Comparison of ENCODE assay signal across 9 mouse cellular contexts in genomic region chr13:20127553-20127952, GRCm38 (mm10). TPM values are rescaled to one million over a fixed set of nuclear protein-coding genes. Genes with fewer than 3 reads are reported as not detected.
A peak's percentile ranks its signal among the peaks of the same experiment; 100 is the strongest.
DNase-seq lines count a peak whose midpoint lies in the region; ATAC-seq and TF ChIP-seq lines count a peak whose summit lies in the region.
"Had no signal": no experiment of that assay in that cellular context is flagged by ENCODE, and none has a peak within 500 bp of the region (broad histone marks: within the 10 kb centered on the region; RNA-seq: fewer than 3 reads in every experiment).

No protein-coding gene starts in this region.

- in situ Hi-C loops in CH12.LX (cut with MboI; ENCODE audit: low pct_ligation_motif_present, low pct_unique_long_range_greater_than_20kb, low sequenced_read_pairs), result no loop called here

- dilution Hi-C loops in CH12.LX (cut with MboI; ENCODE audit: extremely low pct_ligation_motif_present, extremely low pct_unique_long_range_greater_than_20kb, low sequenced_read_pairs), result no loop called here

- no peak overlapping the region for H3K9ac ChIP-seq in liver, embryonic 11.5 days (ENCODE audit: low read depth, low read length)
- 0 out of 2 replicates have a peak overlapping the region, but pooled peaks have one; percentile 14 for H3K9ac ChIP-seq in CH12.LX (ENCODE audit: insufficient read depth, low read depth)
- H3K9ac ChIP-seq in liver, embryonic 16.5 days (ENCODE audit: low read depth, low read length), result no peak overlapping the region

- no peak for TF ChIP-seq POLR2A in CH12.LX (IDR thresholded peaks at IDR 0.05; ENCODE audit: low read depth, low read length)
- no peak for TF ChIP-seq POLR2A in cerebellum, adult 2 months (IDR thresholded peaks at IDR 0.05; ENCODE audit: borderline replicate concordance, insufficient read depth, low read length)

- intact Hi-C loops in heart, postnatal 14 days (cut with DNase I), result loop anchor here (2.0 kb wide), 1 partner anchor 35 kb away; no protein-coding TSS in a partner anchor

- 49% methylated on average over 4 of the region's 4 CpGs for WGBS in liver, embryonic 11.5 days
- WGBS in liver, embryonic 16.5 days (ENCODE audit: insufficient replicate concordance), result 19% methylated on average over 4 of the region's 4 CpGs
- 67% methylated on average over 4 of the region's 4 CpGs for WGBS in cerebellum, adult 2 months

- no peaks in the 10 kb centered on the region for H3K36me3 ChIP-seq in liver, embryonic 11.5 days (ENCODE audit: control insufficient read depth, insufficient read depth, low read length)
- peaks cover 0 to 8% of the 10 kb centered on the region in 2 experiments for H3K36me3 ChIP-seq in CH12.LX (replicated peaks in 1 of 2; ENCODE audit: control insufficient read depth in 1 of 2, insufficient read depth in 1 of 2, low read length in 1 of 2)
- H3K36me3 ChIP-seq in liver, embryonic 16.5 days (ENCODE audit: control insufficient read depth, insufficient read depth), result no peaks in the 10 kb centered on the region

- H3K4me1 ChIP-seq in liver, embryonic 11.5 days (replicated peaks; ENCODE audit: control insufficient read depth, insufficient read depth, low read length), result peaks cover 1% of the 10 kb centered on the region
- peaks cover 18 to 91% of the 10 kb centered on the region in 2 experiments for H3K4me1 ChIP-seq in CH12.LX (ENCODE audit: control insufficient read depth in 1 of 2, insufficient read depth in 2 of 2)
- H3K4me1 ChIP-seq in liver, embryonic 16.5 days (ENCODE audit: control insufficient read depth, low read depth, low read length), result peaks cover 26% of the 10 kb centered on the region
- no peaks in the 10 kb centered on the region for H3K4me1 ChIP-seq in cerebellum, adult 2 months (ENCODE audit: control insufficient read depth, insufficient read depth, low read length)

- no peak for TF ChIP-seq RAD21 in CH12.LX (IDR thresholded peaks at IDR 0.05; ENCODE audit: low read depth, low read length)

- H3K4me2 ChIP-seq in liver, embryonic 11.5 days, result no peak overlapping the region
- peak overlapping the region; percentile 45 for H3K4me2 ChIP-seq in CH12.LX (ENCODE audit: insufficient read depth, low read depth, poor library complexity, severe bottlenecking)
- H3K4me2 ChIP-seq in liver, embryonic 16.5 days (ENCODE audit: low read depth, low read length), result no peak overlapping the region
- H3K4me2 ChIP-seq: midbrain, embryonic 11.5 days had no signal

- no peak for TF ChIP-seq CTCF in CH12.LX (conservative IDR thresholded peaks at IDR 0.05 in 1 of 2, IDR thresholded peaks at IDR 0.05 in 1 of 2; ENCODE audit: low read depth in 2 of 2, low read length in 2 of 2)
- no peak for TF ChIP-seq CTCF in cerebellum, adult 2 months (IDR thresholded peaks at IDR 0.05; ENCODE audit: borderline replicate concordance, insufficient read depth, low read depth, low read length)

- H3K27ac ChIP-seq in liver, embryonic 11.5 days (ENCODE audit: low read depth, low read length), result no peak overlapping the region
- peak overlapping the region; percentile 62; the same call in 1 of the 2 replicates for H3K27ac ChIP-seq in CH12.LX (ENCODE audit: insufficient read depth, low read depth)
- H3K27ac ChIP-seq in liver, embryonic 16.5 days (ENCODE audit: low read length), result peak overlapping the region; percentile 32
- H3K27ac ChIP-seq in cerebellum, adult 2 months (ENCODE audit: insufficient read depth, low read length), result no peak overlapping the region

- peaks cover 12% of the 10 kb centered on the region for H3K79me2 ChIP-seq in CH12.LX (replicated peaks; ENCODE audit: control insufficient read depth, extremely low read depth, insufficient read depth, poor library complexity, severe bottlenecking)

- TF ChIP-seq EP300 in CH12.LX (IDR thresholded peaks at IDR 0.05; ENCODE audit: low read length), result peak; percentile 70

- H3K9me3 ChIP-seq in liver, embryonic 11.5 days (ENCODE audit: control insufficient read depth, low read length), result no peaks in the 10 kb centered on the region
- no peaks in the 10 kb centered on the region for H3K9me3 ChIP-seq in CH12.LX (replicated peaks; ENCODE audit: low read length)
- H3K9me3 ChIP-seq in liver, embryonic 16.5 days (replicated peaks; ENCODE audit: control insufficient read depth, low read length), result no peaks in the 10 kb centered on the region

- ATAC-seq in liver, embryonic 11.5 days (replicated peaks; ENCODE audit: low FRiP score), result no peak
- no peak for ATAC-seq in liver, embryonic 16.5 days (ENCODE audit: low read depth)

- H3K27me3 ChIP-seq in liver, embryonic 11.5 days (replicated peaks; ENCODE audit: control insufficient read depth, insufficient read depth, low read length), result no peaks in the 10 kb centered on the region
- no peaks in the 10 kb centered on the region for H3K27me3 ChIP-seq in CH12.LX (replicated peaks)
- H3K27me3 ChIP-seq in liver, embryonic 16.5 days (ENCODE audit: control insufficient read depth, insufficient read depth, low read depth, low read length), result no peaks in the 10 kb centered on the region
- H3K27me3 ChIP-seq in cerebellum, adult 2 months (ENCODE audit: control insufficient read depth, insufficient read depth, low read length), result no peaks in the 10 kb centered on the region

- no peak overlapping the region for H3K4me3 ChIP-seq in liver, embryonic 11.5 days (ENCODE audit: low read depth, low read length)
- H3K4me3 ChIP-seq in CH12.LX (replicated peaks in 1 of 3; ENCODE audit: low read depth in 2 of 3, low read length in 2 of 3, poor library complexity in 1 of 3), result no peak overlapping the region
- no peak overlapping the region for H3K4me3 ChIP-seq in liver, embryonic 16.5 days (ENCODE audit: low read depth, low read length)
- no peak overlapping the region for H3K4me3 ChIP-seq in cerebellum, adult 2 months (replicated peaks; ENCODE audit: insufficient read depth, low read depth, low read length)

- DNase-seq in heart, adult 8-10 months (ENCODE audit: low spot score), result peak; percentile 70
- DNase-seq in heart, postnatal 14 days, result no peak
- DNase-seq in liver (peak; percentile 15), CH12.LX (ENCODE audit: extremely low read depth) (no peak)
- DNase-seq in liver, embryonic 11.5 days (ENCODE audit: low spot score), result no peak
- DNase-seq in cerebellum, adult 2 months, result no peak
- DNase-seq in thymus, postnatal 4 days, result no peak

TF ChIP-seq in CH12.LX, 34 proteins besides CTCF, POLR2A, EP300 and RAD21:
- TF ChIP-seq ETS1 (conservative IDR thresholded peaks at IDR 0.05; ENCODE audit: low read depth, low read length) (0 out of 2 replicates have a peak, but pooled peaks have one; percentile 30), ELF1 (IDR thresholded peaks at IDR 0.05; ENCODE audit: low read depth, low read length) (peak; percentile 68), RCOR1 (conservative IDR thresholded peaks at IDR 0.05; ENCODE audit: low read depth, low read length) (0 out of 2 replicates have a peak, but pooled peaks have one; percentile 30), CHD2 (IDR thresholded peaks at IDR 0.05; ENCODE audit: low read length) (peak; percentile 56), ZNF384 (IDR thresholded peaks at IDR 0.05; ENCODE audit: low read depth, low read length) (no peak), MXI1 (IDR thresholded peaks at IDR 0.05; ENCODE audit: low read depth, low read length) (no peak), IRF4 (IDR thresholded peaks at IDR 0.05; ENCODE audit: low read depth, low read length) (peak; percentile 80), PAX5 (IDR thresholded peaks at IDR 0.05; ENCODE audit: low read length) (no peak), MAZ (IDR thresholded peaks at IDR 0.05; ENCODE audit: low read depth, low read length) (peak; percentile 35; the same call in 1 of the 2 replicates), USF2 (conservative IDR thresholded peaks at IDR 0.05; ENCODE audit: low read depth, low read length) (no peak), ZMIZ1 (IDR thresholded peaks at IDR 0.05; ENCODE audit: low read depth, low read length) (no peak)

RNA-seq across cellular contexts. Expression of gene Elmo1, which starts 37.2 kb away (rescaled TPM):
- 1 to 10 TPM; 7.0 to 9.4 (median 7.7) TPM for total RNA-seq in heart, adult 8-10 months (2022)
- 10 to 100 TPM; 16.4 to 17.1 TPM for total RNA-seq in heart, postnatal 14 days (2021)
- 8.9 and 10.6 TPM in 2 replicates for polyA plus RNA-seq in liver, embryonic 11.5 days (2014; fragmentation: Nextera tagmentation; extraction: Ambion mirVana)
- total RNA-seq in CH12.LX (2012; rRNA removed) (32.2 and 35.8 TPM in 2 replicates), CH12.LX (2014; rRNA removed) (22.2 and 23.1 TPM in 2 replicates)
- 42.8 and 50.2 TPM in 2 replicates for polyA plus RNA-seq in CH12.LX (2012; ENCODE audit: insufficient read length, low read depth)
- 4.1 and 5.8 TPM in 2 replicates for polyA plus RNA-seq in liver, embryonic 16.5 days (2015; fragmentation: Nextera tagmentation; extraction: Ambion mirVana)
- polyA plus RNA-seq in cerebellum, adult 2 months (2012; rRNA removed), result 92.3 and 97.5 TPM in 2 replicates

Comparison
In these comparisons a context has a peak if more than half of its experiments do, and no peak if none do; other contexts are left out.
1. DNase-seq: peak in heart, adult 8-10 months (single experiment) and liver (single experiment); none in heart, postnatal 14 days (0 of 2), liver, embryonic 11.5 days (single experiment), CH12.LX (single experiment), cerebellum, adult 2 months (0 of 2) and thymus, postnatal 4 days (single experiment).
2. H3K27ac ChIP-seq: peak in CH12.LX (single experiment) and liver, embryonic 16.5 days (single experiment); none in liver, embryonic 11.5 days (single experiment) and cerebellum, adult 2 months (single experiment).